Mouse (Mus musculus) heart, adult 18-20 months (tissue): Measurements from ENCODE around the gene 1600014C10Rik. TPM values are rescaled to one million over a fixed set of nuclear protein-coding genes. Genes with fewer than 3 reads are reported as not detected.

Source experiments
- DNase-seq, 2 experiments: peaks; one replicate each; pipeline ENCODE4 v3.0.0; 2021 to 2022; ENCODE audit warnings: mixed read lengths in 1 of 2
- total RNA-seq, 2 experiments: library from RNA; stranded (reverse); gene quantifications; 2 replicates each; pipeline ENCODE4 v1.2.3; 2021

The 1600014C10Rik gene
- total RNA-seq, 2 experiments from 2014 or later: 36.7 to 37.9 TPM

DNA sequence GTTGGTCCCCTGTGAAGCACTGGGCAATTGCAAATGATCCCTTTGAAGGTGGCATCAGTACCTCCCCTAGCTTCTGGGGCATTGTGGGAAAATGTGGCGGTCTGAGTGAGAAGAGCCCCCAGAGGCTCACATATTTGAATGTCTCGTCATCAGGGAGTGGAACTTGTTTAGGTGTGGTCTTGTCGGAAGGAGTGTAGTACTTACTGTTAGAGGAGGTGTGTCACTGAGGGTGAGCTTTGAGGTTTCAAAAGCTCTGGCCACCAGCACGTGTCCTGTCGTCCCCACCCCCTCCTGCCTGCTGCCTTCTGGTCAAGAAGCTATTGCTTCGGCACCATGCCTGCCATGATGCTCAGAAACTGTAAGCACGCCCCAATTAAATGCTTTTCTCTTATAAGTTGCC lies 32.3 kb downstream of the 1600014C10Rik start:
- DNase-seq: peak in 1 of 2 experiments; percentile 10

DNA sequence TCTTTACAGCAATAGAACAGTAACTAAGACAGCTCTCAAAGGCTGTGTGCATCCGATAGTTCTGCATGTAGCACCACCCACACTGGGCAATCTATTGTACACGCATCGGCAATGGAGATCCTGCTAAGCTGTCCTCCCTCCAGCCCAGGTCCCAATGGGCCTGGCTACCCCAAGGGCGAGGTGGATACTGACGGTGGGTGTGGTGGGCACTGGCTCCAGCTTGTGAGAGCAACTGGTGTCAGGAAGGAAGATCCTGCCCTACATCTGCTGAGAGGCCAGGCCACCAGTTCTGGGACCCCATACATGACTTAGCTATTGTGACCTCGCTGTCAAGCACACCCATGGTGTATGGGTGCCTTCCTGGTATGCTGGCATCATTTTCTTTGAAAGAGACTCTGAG lies 32.7 kb downstream of the 1600014C10Rik start:
- peak in 1 of 2 experiments; percentile 14 for DNase-seq

DNA sequence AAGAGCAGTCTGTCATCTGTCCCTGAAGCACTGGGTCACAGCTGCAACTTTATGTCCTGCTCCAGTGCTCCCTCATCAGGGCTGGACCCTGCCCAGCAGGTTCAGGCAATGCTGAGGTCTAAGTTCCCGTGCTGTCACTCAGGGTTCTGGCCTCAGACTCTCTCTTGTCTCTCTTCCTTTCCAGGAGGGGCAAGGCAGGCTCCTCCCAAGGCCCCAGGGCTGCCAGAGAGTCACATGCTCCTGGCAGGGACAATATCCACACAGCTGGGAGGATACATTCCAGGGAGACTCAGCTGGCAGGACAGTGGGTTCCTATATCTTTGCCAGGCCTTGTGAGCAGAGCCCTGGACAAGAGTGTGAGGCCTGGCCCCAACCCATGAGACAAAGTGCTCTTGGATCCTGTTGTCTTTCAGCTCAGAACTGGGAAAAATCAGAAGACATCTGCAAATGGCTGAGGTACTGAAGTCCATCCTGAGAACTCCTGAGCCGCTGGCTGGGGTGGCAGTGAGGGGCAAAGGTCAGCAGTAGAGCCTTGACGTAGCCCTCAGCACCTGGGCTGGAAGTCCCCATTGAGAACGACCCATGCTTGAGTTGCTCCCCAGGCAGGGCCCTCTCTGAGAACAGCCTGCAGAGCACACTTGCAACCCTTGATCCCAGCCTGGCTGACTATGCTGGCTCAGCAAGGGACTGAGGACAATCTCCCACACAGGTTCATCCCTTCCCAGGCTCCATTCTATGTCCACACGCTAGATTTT lies 34.6 kb downstream of the 1600014C10Rik start:
- peak; percentile 96 for DNase-seq

DNA sequence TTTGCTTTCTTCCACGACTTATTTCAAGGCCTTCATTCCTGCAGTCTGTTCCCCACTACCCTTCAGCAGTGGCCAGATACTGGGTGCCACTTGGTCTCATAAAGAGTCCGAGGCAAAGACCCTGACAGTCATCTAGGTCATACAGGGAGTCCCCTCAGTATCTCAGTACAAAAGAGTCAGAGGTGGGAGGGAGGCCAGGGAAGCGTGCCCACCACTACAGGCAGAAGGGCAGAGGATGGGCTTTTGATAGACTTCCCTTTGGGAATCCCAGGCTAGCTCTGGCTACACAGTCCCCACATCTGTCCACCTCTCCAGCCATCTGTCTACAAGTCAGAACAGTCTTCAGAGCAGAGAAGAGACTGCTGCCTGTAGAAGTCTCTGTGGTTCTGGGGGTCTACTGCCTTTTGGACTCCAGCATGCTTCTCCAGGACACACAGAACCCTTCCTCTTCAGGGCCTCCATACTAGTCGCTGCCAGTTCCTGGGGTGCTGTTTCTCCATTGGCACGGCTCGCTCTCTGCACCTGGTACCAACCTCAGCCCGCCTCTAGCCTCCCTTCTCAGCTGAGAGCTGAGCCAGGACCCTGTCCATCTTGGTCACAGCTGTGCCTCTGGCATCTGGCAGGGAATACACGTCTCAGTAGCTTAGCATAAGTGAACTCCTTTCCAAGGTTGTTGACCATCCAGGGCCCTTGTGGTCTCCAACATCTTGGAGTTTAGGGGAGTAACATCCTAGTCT lies 35.8 kb downstream of the 1600014C10Rik start:
- DNase-seq: peak in 1 of 2 experiments; percentile 23

DNA sequence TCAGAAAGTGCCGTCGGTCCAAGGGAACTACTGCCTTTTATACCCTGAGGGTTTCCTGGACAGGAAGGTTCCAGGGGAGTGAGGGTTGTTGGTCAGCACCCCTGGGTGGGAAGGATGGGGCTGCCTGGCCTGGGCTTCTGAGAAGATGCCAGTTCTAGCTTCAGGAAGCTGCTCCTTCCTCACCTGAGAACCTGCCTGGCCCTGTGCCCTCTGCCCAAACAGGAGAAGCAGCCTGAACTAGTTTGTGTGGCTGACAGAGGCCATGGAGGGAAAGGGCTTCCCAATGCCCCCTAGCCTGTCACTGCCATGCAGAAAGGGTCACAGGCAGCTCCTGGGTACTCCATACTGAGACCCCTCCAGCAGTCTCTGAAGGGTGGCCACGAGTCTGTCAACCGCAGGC lies 36.5 kb downstream of the 1600014C10Rik start:
- peak in 1 of 2 experiments; percentile 12 for DNase-seq

DNA sequence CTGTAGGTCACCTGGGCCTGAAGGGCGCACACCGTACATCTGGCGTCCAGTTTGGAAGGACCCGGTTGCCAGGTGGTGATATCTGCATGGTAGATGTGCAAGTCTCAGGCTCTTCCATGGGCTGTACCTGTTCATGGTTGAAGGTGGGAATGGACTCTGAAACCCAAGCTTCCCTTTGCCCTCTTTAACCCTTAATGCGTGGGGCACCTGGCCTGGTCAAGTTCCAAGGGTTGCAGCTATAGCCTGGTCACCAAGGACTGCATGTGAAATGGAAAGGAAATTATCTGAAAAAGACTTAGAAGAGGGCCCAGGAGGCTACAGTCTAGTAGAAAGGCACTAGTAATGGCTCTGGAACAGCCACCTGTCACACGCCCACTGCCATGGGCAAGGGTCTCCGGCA lies 37.8 kb downstream of the 1600014C10Rik start:
- DNase-seq: no peak

DNA sequence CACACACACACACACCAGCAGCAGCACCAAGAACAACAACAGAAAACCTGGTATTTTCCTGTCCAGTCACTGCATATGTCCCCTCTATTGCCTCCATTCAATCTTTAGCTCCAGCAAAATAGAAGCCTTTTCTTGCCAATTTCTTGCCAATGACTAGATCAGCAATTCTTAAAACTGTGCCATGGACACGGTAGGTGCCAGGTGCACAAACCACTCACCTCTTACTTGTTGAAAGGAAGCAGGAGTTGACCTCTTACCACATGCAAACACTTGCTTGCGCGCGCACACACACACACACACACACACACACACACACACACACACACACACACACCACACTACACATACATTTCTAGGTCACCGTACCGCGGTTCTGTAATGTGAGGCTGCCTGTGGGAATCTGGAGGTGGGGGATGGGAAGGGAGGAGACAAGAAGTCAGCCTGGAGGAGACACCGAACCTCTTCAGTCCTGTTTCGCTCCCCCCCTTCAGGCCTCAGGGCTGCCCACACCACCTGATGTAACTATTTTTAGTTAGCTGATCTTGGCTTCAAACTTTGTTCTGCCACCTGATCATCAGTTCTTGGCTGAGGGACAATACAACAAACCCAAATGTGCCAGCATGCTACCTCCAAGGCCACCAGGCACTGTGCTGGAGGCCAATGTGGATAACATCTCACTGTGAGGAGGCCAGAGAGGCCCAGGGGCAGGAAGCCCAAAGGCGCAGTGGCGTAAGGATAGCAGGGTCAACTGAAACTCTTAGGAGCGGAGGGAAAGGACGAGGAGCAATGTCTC lies 41.8 kb downstream of the 1600014C10Rik start:
- peak; percentile 78 to 84 for DNase-seq

DNA sequence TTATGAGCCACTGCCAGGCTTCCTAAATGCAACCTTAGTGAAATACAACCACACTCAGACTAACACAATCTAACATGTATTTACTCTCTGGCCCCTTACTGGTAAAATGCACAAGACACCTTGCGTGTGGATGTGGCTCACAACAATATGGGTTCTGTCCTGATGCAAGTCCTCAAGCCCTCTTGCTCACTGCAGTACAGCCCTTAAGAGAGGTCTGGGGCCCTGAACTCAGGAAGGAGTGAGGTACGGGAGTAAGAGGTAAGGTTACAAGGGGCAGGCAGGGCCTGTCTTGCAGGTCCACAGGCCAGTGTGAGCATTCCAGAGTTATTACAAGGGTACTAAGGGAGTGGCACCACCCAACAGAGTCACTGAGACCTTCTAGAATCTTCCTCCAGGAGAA lies 43.2 kb downstream of the 1600014C10Rik start:
- peak in 1 of 2 experiments; percentile 53 for DNase-seq

DNA sequence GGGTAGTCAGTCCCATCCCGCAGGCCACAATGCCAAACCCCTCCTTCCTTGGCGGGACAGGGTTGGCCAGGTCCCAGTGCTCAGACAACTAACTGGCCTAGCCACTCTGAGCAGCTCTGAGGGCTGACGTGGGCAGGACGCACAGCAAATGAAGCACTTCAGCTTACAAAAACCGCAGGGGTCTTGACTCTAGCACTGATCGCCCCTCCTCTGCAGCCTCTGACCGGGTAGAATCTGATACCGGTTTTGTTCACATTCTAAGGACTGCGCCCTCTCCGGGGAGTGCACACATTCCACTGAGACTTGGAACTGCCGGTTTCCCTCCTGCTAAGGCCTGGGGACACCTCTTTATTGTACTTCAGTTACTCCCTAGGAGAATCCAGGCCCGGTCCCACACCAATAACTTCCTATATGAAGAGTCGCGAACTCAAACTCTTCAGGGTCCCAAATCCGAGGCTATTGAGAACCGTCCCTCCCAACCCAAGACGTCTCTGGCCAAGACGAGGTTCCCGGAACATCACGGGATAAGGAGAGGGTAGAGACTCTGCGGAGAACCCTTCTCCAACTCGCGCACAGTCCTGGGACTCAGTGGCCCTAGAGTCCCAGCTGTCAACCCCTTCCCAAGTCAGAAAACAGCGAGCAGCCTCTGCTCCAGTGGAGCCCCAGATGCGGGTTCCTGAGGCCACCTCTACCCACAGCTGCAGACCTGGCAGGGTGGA lies 44.3 kb downstream of the 1600014C10Rik start:
- DNase-seq: peak; percentile 94 to 96

DNA sequence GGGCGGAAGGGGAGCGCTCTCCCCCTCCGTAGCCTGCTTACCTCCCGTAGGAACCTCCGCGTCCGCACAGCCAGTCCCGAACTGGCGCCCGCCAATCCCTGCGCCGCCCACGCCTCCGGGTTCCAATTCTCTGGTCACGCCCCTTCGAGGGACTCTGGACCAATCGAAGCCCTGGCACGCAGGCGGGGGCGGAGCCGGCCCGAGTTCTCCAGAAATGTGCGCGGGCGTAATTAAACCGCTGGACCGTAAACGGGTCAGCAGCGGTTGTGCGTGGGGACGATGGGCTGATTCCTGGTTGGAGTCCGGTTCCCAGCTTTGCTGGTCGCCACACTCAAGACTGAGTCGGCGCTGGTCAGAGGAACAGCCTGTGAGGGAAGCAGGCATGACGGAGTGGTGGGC lies 44.9 kb downstream of the 1600014C10Rik start, which contains the start of gene Plekhf1:
Gene Plekhf1 (minus strand): TSS at position 117 of the 399 bp plus-strand sequence.
- peak; percentile 97 for DNase-seq

DNA sequence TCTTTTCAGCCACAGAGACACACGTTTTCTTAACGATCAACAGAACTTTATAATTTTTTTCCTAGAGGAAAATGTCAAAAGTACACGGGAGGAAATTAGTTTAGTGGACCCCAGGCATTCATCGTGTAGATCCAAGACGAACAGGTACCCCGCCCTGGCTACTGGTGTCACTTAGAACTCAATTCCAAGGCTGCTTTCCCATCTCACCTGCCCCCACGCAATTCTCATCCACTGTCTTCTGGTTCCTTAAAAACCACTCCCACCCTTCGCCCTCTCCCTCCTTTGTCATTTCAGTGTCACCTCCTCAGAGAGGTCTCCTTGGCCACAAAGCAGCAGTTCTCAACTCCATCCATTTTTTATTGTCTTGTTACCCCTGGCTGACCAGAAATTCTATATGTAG lies 45.3 kb downstream of the 1600014C10Rik start:
- no peak for DNase-seq

DNA sequence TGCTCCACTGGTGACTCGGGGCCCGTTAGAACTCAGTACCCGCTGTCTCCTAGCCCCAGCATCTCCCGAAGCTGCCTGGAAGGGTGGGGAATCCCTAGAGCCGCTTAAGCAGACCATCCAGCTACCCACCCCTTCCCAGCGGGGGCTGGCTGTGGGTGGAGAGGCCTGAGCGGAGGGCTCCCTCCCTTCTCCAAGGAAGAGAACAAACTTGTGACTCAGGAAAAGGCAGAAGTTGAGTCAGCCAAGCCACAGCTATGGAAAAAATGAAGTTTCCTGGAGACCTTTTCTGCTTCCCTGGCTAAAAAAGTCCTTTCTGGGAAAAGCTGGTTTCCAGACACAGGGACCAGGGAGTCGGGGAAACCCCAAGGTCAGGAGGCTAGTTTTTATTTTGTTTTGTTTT lies 47.3 kb downstream of the 1600014C10Rik start:
- DNase-seq: peak; percentile 74 to 86

DNA sequence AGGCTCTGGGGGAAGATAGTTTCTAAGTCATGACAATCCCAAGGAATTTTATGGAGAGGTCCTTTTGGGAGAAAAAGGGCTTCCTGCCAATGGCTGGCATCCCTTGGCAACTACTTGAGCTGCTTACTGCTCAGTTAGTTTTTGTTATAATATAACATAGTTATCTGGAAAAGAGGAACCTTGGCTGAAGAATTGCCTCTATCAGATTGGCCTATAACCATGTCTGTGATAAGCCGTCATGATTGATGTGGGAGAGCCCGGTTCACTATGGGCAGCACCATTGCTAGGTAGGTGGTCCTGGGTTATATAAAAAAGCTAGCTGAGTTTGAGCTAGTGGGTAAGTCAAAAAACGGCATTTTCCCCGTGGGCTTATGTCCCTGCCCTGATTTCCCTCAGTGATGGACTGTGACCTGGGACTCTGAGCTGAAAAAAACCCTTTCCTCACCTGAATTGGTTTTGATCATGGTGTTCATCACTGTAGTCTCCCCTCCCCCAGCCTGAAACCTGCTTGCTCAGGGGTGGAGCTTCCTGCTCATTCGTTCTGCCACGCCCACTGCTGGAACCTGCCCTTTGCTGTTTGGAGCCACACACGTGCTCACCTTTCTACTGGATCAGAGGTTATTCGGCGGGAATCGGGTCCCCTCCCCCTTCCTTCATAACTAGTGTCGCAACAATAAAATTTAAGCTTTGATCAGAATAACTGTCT lies 53.5 kb downstream of the 1600014C10Rik start:
- DNase-seq: no peak

DNA sequence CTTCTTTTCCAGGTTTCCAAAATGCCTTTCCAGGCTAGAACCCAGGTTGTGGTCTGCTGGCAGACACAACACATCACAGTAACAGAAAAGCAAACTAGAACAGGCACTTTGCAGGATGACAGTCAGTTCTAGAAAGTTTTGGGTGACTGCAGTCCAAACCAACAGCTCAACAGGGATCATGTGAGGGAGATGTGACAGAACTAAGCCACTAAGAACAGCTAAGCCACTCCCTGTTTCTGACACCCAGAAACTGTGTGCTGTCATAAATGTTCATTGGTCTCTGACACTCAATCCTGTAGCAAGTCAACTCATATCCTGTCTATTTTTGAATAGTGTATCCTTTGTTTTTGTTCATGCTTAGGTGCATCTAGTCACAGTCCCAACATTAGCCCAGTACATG lies 54.1 kb downstream of the 1600014C10Rik start:
- DNase-seq: no peak

DNA sequence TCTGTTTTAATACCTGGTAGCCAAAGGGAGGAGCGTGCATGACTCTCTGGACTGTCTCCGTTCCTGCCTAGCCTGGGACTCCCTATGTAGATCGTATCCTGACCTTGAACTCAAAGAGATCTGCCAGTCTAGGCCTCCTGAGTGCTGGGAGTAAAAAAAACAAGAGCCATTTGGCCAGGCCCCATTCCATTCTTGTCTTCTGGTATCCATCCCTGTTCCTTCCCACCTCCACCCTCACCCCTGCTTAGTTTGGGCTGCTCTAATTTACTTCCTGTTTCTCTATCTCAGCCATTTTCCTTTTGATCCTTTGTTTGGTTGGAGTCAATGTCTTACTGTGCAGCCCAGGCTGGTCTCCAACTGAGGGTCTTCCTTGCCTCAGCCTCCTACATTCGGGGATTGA lies 59.4 kb downstream of the 1600014C10Rik start:
- DNase-seq: no peak

Other genes with a start within 250 kb of the 1600014C10Rik start
- 10 to 100 TPM; 13.0 to 15.7 TPM for gene Uri1, start 159.7 kb upstream of the 1600014C10Rik start, total RNA-seq
- 1 to 10 TPM; 1.1 to 1.4 TPM for gene Ccne1, start 75.7 kb upstream of the 1600014C10Rik start, total RNA-seq
- gene Plekhf1, start 44.8 kb downstream of the 1600014C10Rik start, total RNA-seq: 10 to 100 TPM; 12.9 to 13.3 TPM
- gene Pop4, start 88.2 kb downstream of the 1600014C10Rik start, total RNA-seq: 1 to 10 TPM; 7.6 to 9.7 TPM